Mouse (Mus musculus) kidney, postnatal 4 days (tissue): ENCODE data around the gene Gpr179.

ENCODE experiments used
- DNase-seq, 2 experiments: peaks; one replicate each; pipeline ENCODE4 v3.0.0; 2021; ENCODE audit warnings: mixed read lengths in 2 of 2

Gene Gpr179

GRCm38 (mm10) chr11:97285852-97286775 is 65.8 kb downstream of the Gpr179 start:
- DNase-seq = peak in 1 of 2 experiments; percentile 26

- no peak for DNase-seq
Observed at GRCm38 (mm10) chr11:97284854-97285253, 67.0 kb downstream of the Gpr179 start.

- no peak for DNase-seq
Observed at GRCm38 (mm10) chr11:97282179-97282578, 69.7 kb downstream of the Gpr179 start.
